Mouse (Mus musculus) bone marrow, adult 2 months (tissue): ENCODE measurements around the gene Timm10.

ENCODE experiments used
- CTCF ChIP-seq: fragments of 200-500 bp; IDR thresholded peaks from 2 replicates; pipeline ENCODE4 v1.5.1; 2011; ENCODE audit warnings: low read length, control low read depth; ENCODE audit not compliant: control insufficient read depth, insufficient read depth
- POLR2A ChIP-seq: fragments of 200-500 bp; IDR thresholded peaks from 2 replicates; pipeline ENCODE4 v1.6.1; 2011; ENCODE audit warnings: low read depth, mild to moderate bottlenecking, control low read depth, low read length, borderline replicate concordance; ENCODE audit not compliant: control insufficient read depth

- TF ChIP-seq POLR2A = no peak
- TF ChIP-seq CTCF = no peak
These were observed 17.5 kb upstream of the Timm10 start for GRCm38 (mm10) chr2:84809330-84809729.
